Mouse (Mus musculus) neural tube, embryonic 15.5 days (tissue): ENCODE results near the gene Vkorc1. TPM values are rescaled to one million over a fixed set of nuclear protein-coding genes. Genes with fewer than 3 reads are reported as not detected.
"Not testable (repeated sequence)": the region's sequence is repeated elsewhere in the genome, so short reads cannot be mapped to it uniquely, and the experiment has no call there.

ENCODE experiments used
- ATAC-seq: fragments of 200-750 bp; cut with Nextera tagmentation; 2 replicates; pipeline ENCODE4 v1.8.0; 2017; ENCODE audit warnings: mild to moderate bottlenecking, moderate TSS enrichment, moderate library complexity; ENCODE audit not compliant: low FRiP score
- H3K27ac ChIP-seq: fragments of 300-500 bp; sonication (generic); replicated peaks from 2 replicates; pipeline ENCODE4 v1.5.1; 2015; ENCODE audit warnings: mild to moderate bottlenecking, inconsistent platforms
- H3K27me3 ChIP-seq: fragments of 300-500 bp; sonication (generic); replicated peaks from 2 replicates; pipeline ENCODE4 v1.6.1; 2015; ENCODE audit warnings: inconsistent platforms
- H3K36me3 ChIP-seq: fragments of 300-500 bp; sonication (generic); 2 replicates; pipeline ENCODE4 v1.6.1; 2015; ENCODE audit warnings: inconsistent platforms
- H3K4me1 ChIP-seq: fragments of 300-500 bp; sonication (generic); 2 replicates; pipeline ENCODE4 v1.6.1; 2015; ENCODE audit warnings: inconsistent platforms
- H3K4me2 ChIP-seq: fragments of 300-500 bp; sonication (generic); 2 replicates; pipeline ENCODE4 v1.6.1; 2015; ENCODE audit warnings: inconsistent platforms, mild to moderate bottlenecking, moderate library complexity
- H3K4me3 ChIP-seq: fragments of 300-500 bp; sonication (generic); replicated peaks from 2 replicates; pipeline ENCODE4 v1.5.1; 2015; ENCODE audit warnings: mild to moderate bottlenecking, inconsistent platforms
- H3K9ac ChIP-seq: fragments of 300-500 bp; sonication (generic); replicated peaks from 2 replicates; pipeline ENCODE4 v1.6.1; 2015; ENCODE audit warnings: mild to moderate bottlenecking, inconsistent platforms
- H3K9me3 ChIP-seq: fragments of 300-500 bp; sonication (generic); replicated peaks from 2 replicates; pipeline ENCODE4 v1.6.1; 2016; ENCODE audit warnings: inconsistent platforms
- WGBS: fragments of 180-500 bp; shearing (Covaris S2); methylation state at CpG from one replicate; pipeline ENCODE4 v1.1.7; 2015; ENCODE audit warnings: mixed read lengths; 5-methylcytosine and 5-hydroxymethylcytosine counted together
- polyA plus RNA-seq: library from polyadenylated mRNA; unstranded; fragments of >200 nt; fragmentation: Nextera tagmentation; extraction: Ambion mirVana; gene quantifications from 2 replicates; pipeline ENCODE4 v1.2.1, GENCODE M21; 2015

Gene Vkorc1
- polyA plus RNA-seq, 1 experiment from 2014 or later: 96.0 TPM

GRCm38 (mm10) chr7:127912190-127912871, 16.9 kb upstream of the Vkorc1 start, which contains the start of gene Kat8:
Kat8 (plus strand) TSS chr7:127912516.
- Histone ChIP-seq H3K4me1 (peaks cover 15% of the 10 kb centered on the region), H3K27me3 (no peaks in the 10 kb centered on the region), H3K36me3 (peaks cover 46% of the 10 kb centered on the region), H3K27ac (peak within 1 kb of the TSS; percentile 82), H3K9ac (peak within 1 kb of the TSS; percentile 74), H3K9me3 (no peaks in the 10 kb centered on the region), H3K4me3 (peak within 1 kb of the TSS; percentile 86), H3K4me2 (peak within 1 kb of the TSS; percentile 70)
- 2% methylated on average over 40 of the region's 40 CpGs for WGBS
- ATAC-seq: peak; percentile 96

DNA sequence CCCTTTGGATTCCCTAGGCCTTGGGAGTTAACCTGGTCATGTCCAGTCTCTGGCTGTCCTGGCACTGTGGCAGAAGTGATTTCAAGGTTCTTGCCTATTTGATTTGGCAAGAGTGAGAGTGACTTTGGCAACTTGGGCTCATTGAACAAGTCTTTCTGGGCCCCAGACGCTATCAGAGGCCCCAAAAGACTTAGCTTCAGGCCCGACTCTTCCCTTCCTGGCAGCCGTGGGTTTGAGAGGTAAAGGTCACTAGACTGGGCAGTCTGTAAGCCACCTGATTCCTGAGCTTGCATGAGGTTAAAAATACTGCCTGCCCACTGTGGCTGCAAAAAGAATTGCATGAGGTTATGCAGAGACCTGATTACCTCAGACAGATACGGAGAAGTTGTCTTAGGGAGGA, 13.2 kb upstream of the Vkorc1 start:
- Histone ChIP-seq H3K9me3 (no peaks in the 10 kb centered on the region), H3K4me2 (no peak overlapping the region), H3K27me3 (no peaks in the 10 kb centered on the region), H3K4me1 (peaks cover 33% of the 10 kb centered on the region), H3K9ac (no peak overlapping the region), H3K27ac (no peak overlapping the region), H3K4me3 (no peak overlapping the region), H3K36me3 (peaks cover 37% of the 10 kb centered on the region)
- no peak for ATAC-seq
- 92% methylated on average over 4 of the region's 4 CpGs for WGBS

DNA sequence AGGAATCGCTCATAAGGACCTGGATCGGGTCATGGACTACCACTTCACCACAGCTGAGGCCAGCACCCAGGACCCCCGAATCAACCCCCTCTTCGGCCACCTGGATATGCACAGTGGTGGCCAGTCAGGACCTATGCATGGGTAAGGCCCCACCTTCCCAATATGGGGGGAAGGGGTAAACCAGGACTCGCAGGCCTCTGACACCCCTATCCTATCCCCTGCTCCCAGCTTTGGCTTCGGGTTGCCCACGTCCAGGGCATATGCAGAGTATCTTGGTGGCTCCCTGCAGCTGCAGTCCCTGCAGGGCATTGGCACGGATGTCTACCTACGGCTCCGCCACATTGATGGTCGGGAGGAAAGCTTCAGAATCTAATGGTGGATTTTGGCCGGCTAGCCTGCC, 12.5 kb upstream of the Vkorc1 start:
- Histone ChIP-seq H3K27ac (no peak overlapping the region), H3K9me3 (no peaks in the 10 kb centered on the region), H3K27me3 (no peaks in the 10 kb centered on the region), H3K36me3 (peaks cover 37% of the 10 kb centered on the region), H3K4me2 (no peak overlapping the region), H3K9ac (no peak overlapping the region), H3K4me1 (peaks cover 26% of the 10 kb centered on the region), H3K4me3 (no peak overlapping the region)
- ATAC-seq: no peak
- 94% methylated on average over 12 of the region's 12 CpGs for WGBS

- H3K9ac ChIP-seq: peak within 1 kb of the TSS; percentile 71
- no peaks in the 10 kb centered on the region for H3K27me3 ChIP-seq
- H3K9me3 ChIP-seq: no peaks in the 10 kb centered on the region
- peak within 1 kb of the TSS; percentile 89 for H3K27ac ChIP-seq
- 8% methylated on average over 38 of the region's 38 CpGs for WGBS
- peak within 1 kb of the TSS; percentile 73 for H3K4me3 ChIP-seq
- H3K4me2 ChIP-seq: peak within 1 kb of the TSS; percentile 86
- peak; percentile 91 for ATAC-seq
- peaks cover 30% of the 10 kb centered on the region for H3K36me3 ChIP-seq
- peaks cover 18% of the 10 kb centered on the region for H3K4me1 ChIP-seq
Observed at GRCm38 (mm10) chr7:127903971-127904796, 8.8 kb upstream of the Vkorc1 start, which contains the start of gene Bckdk. Bckdk (plus strand) TSS chr7:127904082.

- 86% methylated on average over 2 of the region's 2 CpGs for WGBS
- H3K27me3 ChIP-seq: no peaks in the 10 kb centered on the region
- H3K27ac ChIP-seq: no peak overlapping the region
- H3K9me3 ChIP-seq: no peaks in the 10 kb centered on the region
- ATAC-seq: no peak
- H3K4me1 ChIP-seq: peaks cover 18% of the 10 kb centered on the region
- no peak overlapping the region for H3K9ac ChIP-seq
- peaks cover 6% of the 10 kb centered on the region for H3K36me3 ChIP-seq
- H3K4me2 ChIP-seq: no peak overlapping the region
- no peak overlapping the region for H3K4me3 ChIP-seq
Observed at GRCm38 (mm10) chr7:127901772-127902171, 6.4 kb upstream of the Vkorc1 start.

DNA sequence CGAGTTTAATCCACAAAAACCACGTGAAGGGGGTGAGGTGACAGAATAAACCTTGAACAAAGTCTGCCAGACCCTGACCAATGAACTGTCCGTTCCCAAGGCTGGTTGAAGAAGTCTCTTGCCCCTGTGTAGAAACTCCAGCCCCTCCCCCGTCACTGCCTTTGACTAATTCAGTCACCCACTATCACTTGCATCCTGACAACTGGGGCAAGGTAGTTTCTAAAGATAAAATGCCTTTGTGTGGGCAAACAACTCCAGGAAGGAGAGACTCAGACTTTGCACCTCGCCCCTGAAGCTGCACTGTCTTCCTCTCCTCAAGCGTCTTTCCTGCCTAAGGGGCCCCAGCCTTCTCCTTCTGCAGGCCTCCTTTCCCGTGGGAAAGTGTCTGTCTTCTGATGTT, 4.6 kb upstream of the Vkorc1 start:
- Histone ChIP-seq H3K27ac (no peak overlapping the region), H3K4me3 (no peak overlapping the region), H3K27me3 (no peaks in the 10 kb centered on the region), H3K4me1 (peaks cover 13% of the 10 kb centered on the region), H3K36me3 (no peaks in the 10 kb centered on the region), H3K4me2 (no peak overlapping the region), H3K9ac (no peak overlapping the region), H3K9me3 (no peaks in the 10 kb centered on the region)
- 56% methylated on average over 7 of the region's 7 CpGs for WGBS
- no peak for ATAC-seq

GRCm38 (mm10) chr7:127898179-127898956, 3.0 kb upstream of the Vkorc1 start:
- no peak overlapping the region for H3K4me2 ChIP-seq
- WGBS: 37% methylated on average over 10 of the region's 10 CpGs
- H3K27ac ChIP-seq: no peak overlapping the region
- peaks cover 2% of the 10 kb centered on the region; the same call in 1 of the 2 replicates for H3K36me3 ChIP-seq
- H3K4me1 ChIP-seq: peaks cover 13% of the 10 kb centered on the region
- H3K27me3 ChIP-seq: no peaks in the 10 kb centered on the region
- no peaks in the 10 kb centered on the region for H3K9me3 ChIP-seq
- no peak overlapping the region for H3K9ac ChIP-seq
- no peak for ATAC-seq
- H3K4me3 ChIP-seq: no peak overlapping the region

GRCm38 (mm10) chr7:127897542-127897941, 2.1 kb upstream of the Vkorc1 start:
- peaks cover 13% of the 10 kb centered on the region for H3K4me1 ChIP-seq
- 92% methylated on average over 7 of the region's 7 CpGs for WGBS
- H3K36me3 ChIP-seq: peaks cover 10% of the 10 kb centered on the region
- no peak overlapping the region for H3K27ac ChIP-seq
- H3K4me2 ChIP-seq: no peak overlapping the region
- H3K9ac ChIP-seq: no peak overlapping the region
- ATAC-seq: no peak
- no peak overlapping the region for H3K4me3 ChIP-seq
- no peaks in the 10 kb centered on the region for H3K27me3 ChIP-seq
- H3K9me3 ChIP-seq: no peaks in the 10 kb centered on the region

GRCm38 (mm10) chr7:127896384-127896783, 967 bp upstream of the Vkorc1 start:
- WGBS: 59% methylated on average over 13 of the region's 13 CpGs
- Histone ChIP-seq H3K27ac (no peak overlapping the region), H3K4me3 (no peak overlapping the region), H3K9me3 (no peaks in the 10 kb centered on the region), H3K27me3 (no peaks in the 10 kb centered on the region), H3K36me3 (peaks cover 16% of the 10 kb centered on the region), H3K4me2 (no peak overlapping the region), H3K4me1 (peaks cover 13% of the 10 kb centered on the region), H3K9ac (no peak overlapping the region)
- ATAC-seq: no peak

DNA sequence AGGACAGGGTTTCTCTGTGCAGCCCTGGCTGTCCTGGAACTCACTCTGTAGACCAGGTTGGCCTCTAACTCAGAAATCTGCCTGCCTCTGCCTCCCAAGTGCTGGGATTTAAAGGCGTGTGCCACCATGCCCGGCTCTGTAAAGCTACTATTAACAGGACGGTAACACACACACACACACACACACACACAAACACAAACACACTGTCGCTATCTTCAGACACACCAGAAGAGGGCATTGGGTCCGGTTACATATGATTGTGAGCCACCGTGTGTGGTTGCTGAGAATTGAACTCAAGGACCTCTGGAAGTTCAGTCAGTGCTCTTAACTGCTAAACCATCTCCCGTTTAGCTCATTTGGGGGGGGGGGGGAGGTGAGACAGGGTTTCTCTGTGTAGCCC, 474 bp upstream of the Vkorc1 start:
- not testable (repeated sequence) for H3K9me3 ChIP-seq, H3K9ac ChIP-seq, H3K27me3 ChIP-seq
- H3K36me3 ChIP-seq: peaks cover 18% of the 10 kb centered on the region
- ATAC-seq: peak; percentile 22
- peak overlapping the region; percentile 72 for H3K4me2 ChIP-seq
- H3K4me1 ChIP-seq: peaks cover 13% of the 10 kb centered on the region
- peak overlapping the region; percentile 61 for H3K4me3 ChIP-seq
- WGBS: 65% methylated on average over 7 of the region's 7 CpGs
- H3K27ac ChIP-seq: peak overlapping the region; percentile 65

- WGBS: 80% methylated on average over 5 of the region's 5 CpGs
- Histone ChIP-seq H3K4me1 (peaks cover 13% of the 10 kb centered on the region), H3K4me2 (peak overlapping the region; percentile 72), H3K27me3 (no peaks in the 10 kb centered on the region), H3K9me3 (no peaks in the 10 kb centered on the region), H3K9ac (peak overlapping the region; percentile 56), H3K27ac (peak overlapping the region; percentile 75; the same call in 1 of the 2 replicates), H3K36me3 (peaks cover 28% of the 10 kb centered on the region), H3K4me3 (peak overlapping the region; percentile 61)
- no peak for ATAC-seq
Observed at GRCm38 (mm10) chr7:127894480-127894879, 937 bp downstream of the Vkorc1 start.
